Mouse (Mus musculus) right cerebral cortex, postnatal 36 days (tissue): ENCODE data around the gene Cmtm2a.
"Not testable (repeated sequence)": the region's sequence is repeated elsewhere in the genome, so short reads cannot be mapped to it uniquely, and the experiment has no call there.

ENCODE experiments used
- DNase-seq, 2 experiments: peaks; one replicate each; pipeline ENCODE4 v3.0.0; 2022; ENCODE audit warnings: low spot score in 2 of 2, mixed read lengths in 1 of 2

Gene Cmtm2a

GRCm38 (mm10) chr8:104301577-104301976 lies 8.6 kb upstream of the Cmtm2a start:
- DNase-seq = not testable (repeated sequence)

DNA sequence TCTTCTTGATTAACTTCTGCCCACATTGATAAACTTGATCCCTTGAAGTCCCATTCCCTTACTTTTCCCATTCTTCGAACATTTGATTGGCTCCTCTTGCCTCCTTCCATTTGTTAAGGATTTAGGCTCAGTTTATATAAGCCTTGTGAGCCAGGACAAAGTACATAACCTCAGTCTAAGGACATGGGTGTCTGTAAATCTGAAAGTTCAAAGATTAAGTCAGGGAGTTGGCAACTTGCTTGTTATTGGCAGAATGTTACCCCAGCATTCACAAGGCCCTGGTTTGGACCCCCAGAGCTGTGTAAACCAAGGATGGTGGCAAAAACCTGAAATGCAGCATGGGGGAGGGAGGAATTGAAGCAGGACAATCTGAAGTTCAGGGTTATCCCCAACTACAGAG lies 1.4 kb upstream of the Cmtm2a start:
- DNase-seq = no peak

GRCm38 (mm10) chr8:104268937-104269440 lies 24.0 kb downstream of the Cmtm2a start:
- DNase-seq = no peak

GRCm38 (mm10) chr8:104268368-104268767 lies 24.6 kb downstream of the Cmtm2a start:
- no peak for DNase-seq

DNA sequence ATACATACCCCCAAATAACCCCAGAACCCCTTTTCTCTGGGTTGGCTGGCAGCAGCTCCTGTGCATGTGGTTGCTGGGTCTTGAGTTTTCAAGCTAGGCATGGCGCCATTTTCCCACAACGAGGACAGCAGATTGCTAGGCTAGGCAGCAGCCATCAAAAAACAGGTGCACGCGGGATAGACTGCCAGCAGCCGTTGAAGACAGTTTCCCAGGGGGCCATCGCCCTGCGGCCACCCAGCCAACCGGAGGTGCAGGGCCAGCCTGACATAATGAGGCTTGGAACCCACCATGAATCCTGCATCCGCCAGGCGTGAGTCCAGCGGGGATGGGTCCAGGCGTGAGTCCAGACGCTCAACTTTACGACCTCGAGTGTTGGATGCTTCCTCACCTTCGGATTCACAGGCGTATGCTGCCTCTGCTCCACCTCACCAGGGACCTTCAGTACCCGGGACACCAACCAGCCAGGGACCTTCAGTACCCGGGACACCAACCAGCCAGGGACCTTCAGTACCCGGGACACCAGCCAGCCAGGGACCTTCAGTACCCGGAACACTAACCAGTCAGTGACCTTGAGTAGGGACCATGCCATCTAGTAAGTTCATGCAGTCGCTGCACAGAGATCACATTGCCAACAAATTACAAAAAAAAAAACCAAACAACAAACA lies 28.6 kb downstream of the Cmtm2a start:
- not testable (repeated sequence) for DNase-seq

- DNase-seq = not testable (repeated sequence)
These were observed 31.2 kb downstream of the Cmtm2a start for GRCm38 (mm10) chr8:104261802-104262201.

DNA sequence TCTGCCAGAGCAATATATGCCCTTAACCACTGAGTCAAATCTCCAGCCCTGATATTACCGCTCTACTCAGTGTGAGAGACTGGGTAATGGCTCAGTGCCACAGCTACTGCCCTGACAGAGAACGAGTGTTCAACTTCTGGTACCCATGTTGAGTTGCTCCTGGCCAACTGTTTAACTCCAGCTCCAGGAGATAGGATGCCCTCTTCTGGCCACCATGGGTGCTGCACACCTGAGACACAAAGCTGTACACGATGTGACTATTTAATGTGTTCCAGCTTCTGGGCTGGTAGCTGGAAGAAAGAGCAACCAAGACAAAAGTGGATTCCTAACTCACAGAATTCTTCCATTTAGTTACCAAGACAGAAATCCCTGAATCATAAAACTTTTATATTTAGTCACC lies 40.0 kb downstream of the Cmtm2a start:
- DNase-seq = no peak

DNA sequence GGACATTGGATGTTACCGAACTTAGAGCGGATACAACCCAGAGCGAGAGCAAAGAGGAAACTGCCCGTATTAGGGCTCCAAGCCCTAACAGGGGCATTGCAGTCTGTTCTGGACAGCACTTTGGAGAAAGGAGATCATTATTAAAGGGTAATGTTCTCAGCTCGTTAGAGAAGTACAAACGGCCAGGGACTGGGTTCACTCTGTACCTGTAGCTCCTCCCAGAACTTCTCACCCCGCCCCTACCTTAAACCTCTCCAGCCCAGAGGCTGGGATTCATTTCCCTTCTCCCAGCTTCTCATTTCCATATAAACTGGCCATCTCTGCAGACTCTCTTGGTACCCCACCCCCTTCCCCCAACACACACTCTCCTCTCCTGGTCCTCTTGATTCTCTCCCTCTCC lies 41.5 kb downstream of the Cmtm2a start:
- no peak for DNase-seq

- DNase-seq = peak; percentile 59 to 61
These were observed 42.3 kb downstream of the Cmtm2a start, which contains the start of gene Cklf for GRCm38 (mm10) chr8:104250439-104251367. Cklf (plus strand) TSS chr8:104250861.

DNA sequence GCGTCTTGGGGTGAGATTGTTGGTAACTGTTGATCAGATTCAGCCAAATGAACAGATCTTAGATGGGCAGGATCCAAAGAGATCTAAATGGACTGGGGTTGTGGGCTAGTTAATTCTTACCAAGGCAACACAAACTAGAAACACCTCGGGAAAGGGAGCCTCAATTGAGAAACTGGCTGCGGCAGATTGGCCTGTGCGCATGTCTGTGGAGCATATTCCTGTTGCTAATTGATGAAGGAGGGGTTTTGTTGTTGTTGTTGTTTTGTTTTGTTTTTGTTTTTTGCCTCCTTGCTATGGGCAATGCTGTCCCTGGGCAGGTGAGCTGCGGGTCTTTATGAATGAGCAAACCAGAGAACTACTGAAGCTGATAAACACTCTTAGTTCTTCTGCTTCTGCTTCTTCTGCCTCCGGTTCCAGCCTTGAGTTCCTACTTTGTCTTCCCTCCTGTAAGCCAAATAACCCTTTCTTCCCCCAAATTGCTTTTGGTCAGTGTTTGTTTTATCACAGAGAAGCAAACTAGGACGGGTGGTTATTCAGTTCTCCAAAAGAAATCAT lies 43.5 kb downstream of the Cmtm2a start:
- no peak for DNase-seq

- peak; percentile 54 to 68 for DNase-seq
These were observed 44.7 kb downstream of the Cmtm2a start, which contains the start of gene Tk2 for GRCm38 (mm10) chr8:104248276-104248675. Tk2 (minus strand) TSS chr8:104248558.

- DNase-seq = no peak
These were observed 45.1 kb downstream of the Cmtm2a start for GRCm38 (mm10) chr8:104247908-104248275.

GRCm38 (mm10) chr8:104247054-104247907 lies 45.7 kb downstream of the Cmtm2a start:
- no peak for DNase-seq

DNA sequence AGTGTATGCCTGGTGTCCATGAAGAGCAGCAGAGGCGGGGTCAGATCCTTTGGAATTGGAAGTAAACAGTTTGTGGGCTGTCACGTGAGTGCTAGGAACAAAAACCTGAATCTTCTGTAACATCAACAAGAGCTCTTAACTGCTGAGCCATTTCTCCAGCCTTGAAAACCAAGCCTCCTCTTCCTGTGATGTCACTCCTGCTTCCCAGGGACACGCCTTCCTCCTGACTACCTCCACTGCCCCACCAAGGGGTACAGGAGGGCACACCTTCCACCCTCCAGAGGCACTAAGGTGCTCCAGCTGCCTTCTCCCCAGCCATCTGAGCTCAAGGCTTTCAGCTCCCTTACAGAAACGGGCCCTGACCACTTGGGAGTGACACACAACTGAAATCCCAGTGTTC lies 46.4 kb downstream of the Cmtm2a start:
- no peak for DNase-seq

GRCm38 (mm10) chr8:104242038-104242644 lies 50.8 kb downstream of the Cmtm2a start:
- no peak for DNase-seq

GRCm38 (mm10) chr8:104239418-104239861 lies 53.5 kb downstream of the Cmtm2a start:
- no peak for DNase-seq

DNA sequence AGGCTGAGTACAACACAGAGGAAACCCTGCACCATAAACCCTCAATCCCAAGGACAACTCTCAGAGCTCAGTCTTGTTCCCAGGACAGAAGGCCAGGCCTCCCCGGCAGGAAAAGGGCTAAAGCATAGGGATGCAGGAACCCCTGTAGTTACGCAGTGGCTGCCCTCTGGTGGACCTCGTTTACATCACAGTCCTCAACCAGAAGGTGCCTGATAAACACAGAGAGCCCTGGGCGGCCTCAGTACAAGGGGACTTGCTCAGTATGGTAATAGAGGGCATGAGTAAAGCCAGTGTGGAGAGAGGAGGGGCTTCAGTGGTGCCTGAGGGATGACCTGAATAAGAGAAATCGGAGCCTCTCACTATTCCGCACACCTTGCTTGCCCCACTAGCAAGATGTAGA lies 58.4 kb downstream of the Cmtm2a start:
- DNase-seq = no peak

GRCm38 (mm10) chr8:104232919-104233318 lies 60.1 kb downstream of the Cmtm2a start:
- no peak for DNase-seq

GRCm38 (mm10) chr8:104232039-104232438 lies 60.9 kb downstream of the Cmtm2a start:
- DNase-seq = no peak
